Mouse (Mus musculus): ENCODE measurements around the gene Slx4. TPM values are rescaled to one million over a fixed set of nuclear protein-coding genes. Genes with fewer than 3 reads are reported as not detected.

Slx4 gene
- total and polyA plus RNA-seq, 3 experiments = 13.4 to 47.4 (median 30.4) TPM

DNA sequence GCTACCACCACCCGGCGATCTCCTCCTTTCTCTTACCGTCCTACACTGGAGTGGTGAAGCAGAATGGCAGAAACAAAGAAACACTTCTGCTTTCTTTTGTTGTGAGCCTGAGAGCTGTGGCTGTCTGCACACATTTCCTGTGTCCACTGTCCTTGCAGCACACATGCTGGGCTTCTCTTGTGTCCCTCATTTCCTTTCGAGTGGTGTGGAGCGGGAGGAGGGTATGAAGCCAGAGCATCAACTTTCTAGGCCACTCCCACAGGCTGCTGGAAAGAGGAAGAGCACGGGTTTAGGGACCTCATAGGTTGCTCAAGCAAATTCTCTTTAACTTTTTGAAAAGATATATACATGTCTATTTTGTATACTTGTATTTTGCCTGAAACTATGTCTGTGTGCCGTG, 74.4 kb downstream of the Slx4 start:
- no peak overlapping the region for H3K4me2 ChIP-seq (ENCODE audit: insufficient read depth, low read depth, poor library complexity, severe bottlenecking)
- dilution Hi-C loops (cut with MboI; ENCODE audit: extremely low pct_ligation_motif_present, extremely low pct_unique_long_range_greater_than_20kb, low sequenced_read_pairs) = no loop called here
- no peaks in the 10 kb centered on the region for H3K79me2 ChIP-seq (replicated peaks; ENCODE audit: control insufficient read depth, extremely low read depth, insufficient read depth, poor library complexity, severe bottlenecking)
- H3K27me3 ChIP-seq (replicated peaks) = no peaks in the 10 kb centered on the region
- H3K4me3 ChIP-seq (replicated peaks in 1 of 3; ENCODE audit: low read depth in 2 of 3, low read length in 2 of 3, poor library complexity in 1 of 3) = no peak overlapping the region
- peaks cover 8% of the 10 kb centered on the region for H3K9me3 ChIP-seq (replicated peaks; ENCODE audit: low read length)
- no peak overlapping the region for H3K9ac ChIP-seq (ENCODE audit: insufficient read depth, low read depth)
- in situ Hi-C loops (cut with MboI; ENCODE audit: low pct_ligation_motif_present, low pct_unique_long_range_greater_than_20kb, low sequenced_read_pairs) = loop anchor here (5.0 kb wide), 1 partner anchor 73 kb away; the partner anchor contains the start of gene Slx4
- no peak overlapping the region for H3K27ac ChIP-seq (ENCODE audit: insufficient read depth, low read depth)
- TF ChIP-seq NRF1 (IDR thresholded peaks at IDR 0.05; ENCODE audit: low read depth, low read length) (no peak), HCFC1 (IDR thresholded peaks at IDR 0.05; ENCODE audit: low read depth, low read length) (no peak), JUN (IDR thresholded peaks at IDR 0.05; ENCODE audit: insufficient read depth, low read depth, low read length) (no peak), RCOR1 (conservative IDR thresholded peaks at IDR 0.05; ENCODE audit: low read depth, low read length) (no peak), E2F4 (IDR thresholded peaks at IDR 0.05; ENCODE audit: insufficient replicate concordance, low read depth, low read length) (no peak), KAT2A (IDR thresholded peaks at IDR 0.05; ENCODE audit: insufficient replicate concordance, low read length) (no peak), JUND (conservative IDR thresholded peaks at IDR 0.05; ENCODE audit: low read depth, low read length) (no peak), CHD1 (IDR thresholded peaks at IDR 0.05; ENCODE audit: low read depth, low read length) (no peak), USF2 (conservative IDR thresholded peaks at IDR 0.05; ENCODE audit: low read depth, low read length) (no peak), ZKSCAN1 (IDR thresholded peaks at IDR 0.05; ENCODE audit: borderline replicate concordance, low read depth, low read length) (no peak), ELF1 (IDR thresholded peaks at IDR 0.05; ENCODE audit: low read depth, low read length) (no peak), POLR2A (IDR thresholded peaks at IDR 0.05; ENCODE audit: low read depth, low read length) (no peak), BHLHE40 (IDR thresholded peaks at IDR 0.05; ENCODE audit: low read depth, low read length) (no peak), MAX (IDR thresholded peaks at IDR 0.05; ENCODE audit: low read length) (no peak)
- DNase-seq (ENCODE audit: extremely low read depth) = no peak
- peaks cover 0 to 2% of the 10 kb centered on the region in 2 experiments; a peak in 1 of 4 replicates for H3K4me1 ChIP-seq (ENCODE audit: control insufficient read depth in 1 of 2, insufficient read depth in 2 of 2)
- peaks cover 50 to 83% of the 10 kb centered on the region in 2 experiments for H3K36me3 ChIP-seq (replicated peaks in 1 of 2; ENCODE audit: control insufficient read depth in 1 of 2, insufficient read depth in 1 of 2, low read length in 1 of 2)

Other genes starting within 250 kb of the Slx4 start
- gene Olfr15, start 172.9 kb downstream of the Slx4 start, total RNA-seq (2012; rRNA removed) = not detected in 2 replicates
- gene Olfr15, start 172.9 kb downstream of the Slx4 start, total RNA-seq (2014; rRNA removed) = not detected in 2 replicates
- gene Olfr15, start 172.9 kb downstream of the Slx4 start, polyA plus RNA-seq (2012; ENCODE audit: insufficient read length, low read depth) = not detected in 2 replicates
- 0.59 and 0.98 TPM in 2 replicates for gene Zfp174, start 156.5 kb downstream of the Slx4 start, total RNA-seq (2012; rRNA removed)
- 0.24 and 0.26 TPM in 2 replicates for gene Zfp174, start 156.5 kb downstream of the Slx4 start, total RNA-seq (2014; rRNA removed)
- 0.33 and 0.37 TPM in 2 replicates for gene Zfp174, start 156.5 kb downstream of the Slx4 start, polyA plus RNA-seq (2012; ENCODE audit: insufficient read length, low read depth)
- gene Naa60, start 131.4 kb downstream of the Slx4 start, total RNA-seq (2012; rRNA removed) = 31.9 and 39.0 TPM in 2 replicates
- gene Naa60, start 131.4 kb downstream of the Slx4 start, total RNA-seq (2014; rRNA removed) = 26.4 and 28.3 TPM in 2 replicates
- gene Naa60, start 131.4 kb downstream of the Slx4 start, polyA plus RNA-seq (2012; ENCODE audit: insufficient read length, low read depth) = 67.2 and 81.5 TPM in 2 replicates
- gene Zfp597, start 119.2 kb downstream of the Slx4 start, total RNA-seq (2012; rRNA removed) = 10.4 and 13.4 TPM in 2 replicates
- gene Zfp597, start 119.2 kb downstream of the Slx4 start, total RNA-seq (2014; rRNA removed) = 17.5 and 17.8 TPM in 2 replicates
- gene Zfp597, start 119.2 kb downstream of the Slx4 start, polyA plus RNA-seq (2012; ENCODE audit: insufficient read length, low read depth) = 10.5 and 11.0 TPM in 2 replicates
- 0.88 and 0.89 TPM in 2 replicates for gene Gm20695, start 119.1 kb downstream of the Slx4 start, total RNA-seq (2012; rRNA removed)
- gene Gm20695, start 119.1 kb downstream of the Slx4 start, total RNA-seq (2014; rRNA removed) = 1.2 and 1.7 TPM in 2 replicates
- not detected in 2 replicates for gene Gm20695, start 119.1 kb downstream of the Slx4 start, polyA plus RNA-seq (2012; ENCODE audit: insufficient read length, low read depth)
- 11.9 TPM in 2 replicates for gene 1700037C18Rik, start 95.1 kb downstream of the Slx4 start, total RNA-seq (2012; rRNA removed)
- gene 1700037C18Rik, start 95.1 kb downstream of the Slx4 start, total RNA-seq (2014; rRNA removed) = 15.9 and 18.1 TPM in 2 replicates
- gene 1700037C18Rik, start 95.1 kb downstream of the Slx4 start, polyA plus RNA-seq (2012; ENCODE audit: insufficient read length, low read depth) = 14.7 and 15.2 TPM in 2 replicates
- 33.7 and 37.6 TPM in 2 replicates for gene Cluap1, start 95.0 kb downstream of the Slx4 start, total RNA-seq (2012; rRNA removed)
- gene Cluap1, start 95.0 kb downstream of the Slx4 start, total RNA-seq (2014; rRNA removed) = 46.5 and 47.9 TPM in 2 replicates
- gene Cluap1, start 95.0 kb downstream of the Slx4 start, polyA plus RNA-seq (2012; ENCODE audit: insufficient read length, low read depth) = 47.0 and 56.1 TPM in 2 replicates
- 0.13 and 0.34 TPM in 2 replicates for gene Nlrc3, start 27.1 kb downstream of the Slx4 start, total RNA-seq (2012; rRNA removed)
- gene Nlrc3, start 27.1 kb downstream of the Slx4 start, total RNA-seq (2014; rRNA removed) = not detected in 2 replicates
- 0.37 and 0.69 TPM in 2 replicates for gene Nlrc3, start 27.1 kb downstream of the Slx4 start, polyA plus RNA-seq (2012; ENCODE audit: insufficient read length, low read depth)
- gene Dnase1, start 33.2 kb upstream of the Slx4 start, total RNA-seq (2012; rRNA removed) = 0.64 and 0.80 TPM in 2 replicates
- 0.69 TPM in 1 of 2 replicates, not detected in the other for gene Dnase1, start 33.2 kb upstream of the Slx4 start, total RNA-seq (2014; rRNA removed)
- gene Dnase1, start 33.2 kb upstream of the Slx4 start, polyA plus RNA-seq (2012; ENCODE audit: insufficient read length, low read depth) = 4.3 and 5.9 TPM in 2 replicates
- 163 and 167 TPM in 2 replicates for gene Trap1, start 74.1 kb upstream of the Slx4 start, total RNA-seq (2012; rRNA removed)
- 143 and 145 TPM in 2 replicates for gene Trap1, start 74.1 kb upstream of the Slx4 start, total RNA-seq (2014; rRNA removed)
- 284 and 287 TPM in 2 replicates for gene Trap1, start 74.1 kb upstream of the Slx4 start, polyA plus RNA-seq (2012; ENCODE audit: insufficient read length, low read depth)
- 16.8 and 18.8 TPM in 2 replicates for gene Crebbp, start 210.2 kb upstream of the Slx4 start, total RNA-seq (2012; rRNA removed)
- gene Crebbp, start 210.2 kb upstream of the Slx4 start, total RNA-seq (2014; rRNA removed) = 4.4 and 5.4 TPM in 2 replicates
- gene Crebbp, start 210.2 kb upstream of the Slx4 start, polyA plus RNA-seq (2012; ENCODE audit: insufficient read length, low read depth) = 14.7 and 16.9 TPM in 2 replicates

Measured in CH12.LX (cell line).